Mouse (Mus musculus): ENCODE measurements around the gene Hmcn1. TPM values are rescaled to one million over a fixed set of nuclear protein-coding genes. Genes with fewer than 3 reads are reported as not detected.
A peak's percentile ranks its signal among the peaks of the same experiment; 100 is the strongest.

Gene Hmcn1
- polyA plus RNA-seq, 1 experiment from 2014 or later, result 25.5 TPM

DNA sequence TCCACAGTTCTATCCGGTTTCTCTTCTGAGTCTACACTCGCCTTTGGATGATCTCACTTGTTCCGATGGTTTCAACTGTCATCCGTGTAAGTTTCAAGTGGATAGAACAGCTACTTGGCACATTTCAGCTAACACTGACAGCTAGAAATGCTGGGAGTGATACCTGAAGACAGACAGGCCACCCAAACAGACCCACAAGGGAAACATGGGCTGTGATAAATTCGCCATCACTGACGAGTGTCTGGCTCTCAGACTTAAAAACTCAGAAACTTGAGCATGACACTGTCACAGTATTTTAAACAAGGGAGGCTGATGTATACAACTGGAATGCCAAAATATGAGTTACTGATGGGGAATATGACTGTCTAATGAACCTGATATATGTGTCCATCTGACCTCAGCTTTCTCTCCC, 9.1 kb downstream of the Hmcn1 start:
- no peak overlapping the region for H3K27ac ChIP-seq (replicated peaks; ENCODE audit: low read depth, low read length)
- no peak overlapping the region for H3K4me3 ChIP-seq (ENCODE audit: low read depth, low read length)
- H3K9me3 ChIP-seq (replicated peaks; ENCODE audit: control insufficient read depth, low read length), result no peaks in the 10 kb centered on the region
- H3K4me2 ChIP-seq (ENCODE audit: low read depth, low read length), result no peak overlapping the region
- H3K27me3 ChIP-seq (ENCODE audit: control insufficient read depth, insufficient read depth, low read length), result no peaks in the 10 kb centered on the region
- DNase-seq (ENCODE audit: low spot score) (no peak), ATAC-seq (replicated peaks; ENCODE audit: insufficient number of reproducible peaks, low FRiP score, low TSS enrichment, low read depth) (no peak)
- no peaks in the 10 kb centered on the region for H3K4me1 ChIP-seq (ENCODE audit: control insufficient read depth, insufficient read depth, low read length)
- no peaks in the 10 kb centered on the region for H3K36me3 ChIP-seq (replicated peaks; ENCODE audit: control insufficient read depth, insufficient read depth, low read depth, low read length)
- 87% methylated on average over 6 of the region's 6 CpGs for WGBS
- no peak overlapping the region for H3K9ac ChIP-seq (replicated peaks; ENCODE audit: low read length)

DNA sequence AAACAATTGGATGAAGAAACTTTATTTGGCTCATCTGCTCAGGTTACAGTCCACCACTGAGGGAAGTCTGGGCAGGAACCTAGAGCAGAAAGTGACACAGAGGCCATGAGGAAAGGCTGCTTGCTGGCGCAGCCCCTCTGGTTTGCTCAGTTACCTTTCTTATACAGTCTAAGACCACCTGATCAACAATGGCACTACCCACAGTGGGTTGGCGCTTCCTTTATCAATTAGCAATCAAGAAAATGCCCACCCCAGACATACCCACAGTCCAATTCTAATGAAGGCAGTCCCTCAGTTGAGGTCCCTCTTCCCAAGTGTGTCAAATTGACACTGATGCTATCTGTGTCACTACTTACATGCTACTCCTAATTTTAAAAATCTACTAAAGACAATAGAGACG, 14.6 kb downstream of the Hmcn1 start:
- no peak overlapping the region for H3K4me2 ChIP-seq (ENCODE audit: low read depth, low read length)
- DNase-seq (ENCODE audit: low spot score) (no peak), ATAC-seq (replicated peaks; ENCODE audit: insufficient number of reproducible peaks, low FRiP score, low TSS enrichment, low read depth) (no peak)
- H3K27ac ChIP-seq (replicated peaks; ENCODE audit: low read depth, low read length), result no peak overlapping the region
- H3K4me1 ChIP-seq (ENCODE audit: control insufficient read depth, insufficient read depth, low read length), result no peaks in the 10 kb centered on the region
- no peak overlapping the region for H3K9ac ChIP-seq (replicated peaks; ENCODE audit: low read length)
- H3K9me3 ChIP-seq (replicated peaks; ENCODE audit: control insufficient read depth, low read length), result no peaks in the 10 kb centered on the region
- no peaks in the 10 kb centered on the region for H3K36me3 ChIP-seq (replicated peaks; ENCODE audit: control insufficient read depth, insufficient read depth, low read depth, low read length)
- H3K27me3 ChIP-seq (ENCODE audit: control insufficient read depth, insufficient read depth, low read length), result no peaks in the 10 kb centered on the region
- 87% methylated on average over 3 of the region's 3 CpGs for WGBS
- no peak overlapping the region for H3K4me3 ChIP-seq (ENCODE audit: low read depth, low read length)

DNA sequence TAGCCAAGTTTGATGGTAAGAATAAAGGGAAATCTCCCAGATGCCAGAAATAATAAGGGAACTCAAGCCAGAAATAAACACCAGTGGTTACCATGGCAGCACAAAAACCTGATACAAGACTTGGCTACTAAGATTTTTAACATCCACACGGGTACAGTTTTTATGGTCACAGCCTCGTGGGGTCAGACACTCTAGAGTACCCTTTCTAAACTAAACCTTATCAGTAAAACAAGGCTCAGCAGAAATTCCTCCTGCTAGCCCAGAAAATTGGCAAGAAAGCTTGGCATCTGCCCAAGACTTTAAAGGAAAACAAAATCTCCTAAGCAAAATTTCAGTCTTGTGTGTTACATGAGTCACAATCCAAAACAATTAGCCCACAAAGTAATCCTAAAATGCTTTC, 17.0 kb downstream of the Hmcn1 start:
- DNase-seq (ENCODE audit: low spot score), result peak; percentile 33
- Histone ChIP-seq H3K9ac (replicated peaks; ENCODE audit: low read length) (no peak overlapping the region), H3K4me1 (ENCODE audit: control insufficient read depth, insufficient read depth, low read length) (no peaks in the 10 kb centered on the region), H3K27me3 (ENCODE audit: control insufficient read depth, insufficient read depth, low read length) (no peaks in the 10 kb centered on the region), H3K4me3 (ENCODE audit: low read depth, low read length) (no peak overlapping the region), H3K4me2 (ENCODE audit: low read depth, low read length) (no peak overlapping the region), H3K9me3 (replicated peaks; ENCODE audit: control insufficient read depth, low read length) (no peaks in the 10 kb centered on the region), H3K27ac (replicated peaks; ENCODE audit: low read depth, low read length) (no peak overlapping the region), H3K36me3 (replicated peaks; ENCODE audit: control insufficient read depth, insufficient read depth, low read depth, low read length) (no peaks in the 10 kb centered on the region)
- 24% methylated on average over 2 of the region's 2 CpGs for WGBS
- ATAC-seq (replicated peaks; ENCODE audit: insufficient number of reproducible peaks, low FRiP score, low TSS enrichment, low read depth), result no peak

DNA sequence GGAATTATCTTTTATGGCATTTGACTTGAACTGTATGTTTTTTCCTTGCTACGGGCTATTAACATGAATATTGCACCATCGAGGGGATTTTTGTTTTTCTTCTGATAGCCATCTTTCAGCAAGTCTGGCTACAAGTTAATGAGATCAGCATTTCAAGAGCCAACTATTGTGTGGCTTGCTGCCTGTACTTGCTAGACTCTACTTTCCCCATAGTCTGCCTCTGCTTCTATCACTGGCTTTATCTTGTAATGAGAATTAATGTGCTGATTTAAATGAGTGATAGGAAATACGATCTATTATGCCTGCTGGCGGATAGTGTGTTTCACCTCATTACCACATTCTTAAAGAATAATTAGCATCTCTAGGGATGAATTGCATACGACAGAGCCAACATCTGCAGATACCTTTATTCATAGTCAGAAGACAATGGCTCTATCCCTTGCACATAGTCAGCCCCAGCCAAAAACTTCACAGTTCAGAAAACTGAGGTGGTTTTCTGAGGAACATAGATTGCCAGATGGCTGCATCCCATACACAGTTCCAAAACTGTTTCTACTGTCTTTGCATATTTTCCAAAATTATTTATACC, 33.7 kb downstream of the Hmcn1 start:
- DNase-seq (ENCODE audit: low spot score), result no peak
- Histone ChIP-seq H3K27ac (replicated peaks; ENCODE audit: low read depth, low read length) (no peak overlapping the region), H3K4me3 (ENCODE audit: low read depth, low read length) (no peak overlapping the region), H3K36me3 (replicated peaks; ENCODE audit: control insufficient read depth, insufficient read depth, low read depth, low read length) (no peaks in the 10 kb centered on the region), H3K4me1 (ENCODE audit: control insufficient read depth, insufficient read depth, low read length) (no peaks in the 10 kb centered on the region), H3K9me3 (replicated peaks; ENCODE audit: control insufficient read depth, low read length) (no peaks in the 10 kb centered on the region), H3K4me2 (ENCODE audit: low read depth, low read length) (no peak overlapping the region), H3K9ac (replicated peaks; ENCODE audit: low read length) (no peak overlapping the region), H3K27me3 (ENCODE audit: control insufficient read depth, insufficient read depth, low read length) (no peaks in the 10 kb centered on the region)
- ATAC-seq (replicated peaks; ENCODE audit: insufficient number of reproducible peaks, low FRiP score, low TSS enrichment, low read depth), result no peak
- 75% methylated on average over 5 of the region's 5 CpGs for WGBS

DNA sequence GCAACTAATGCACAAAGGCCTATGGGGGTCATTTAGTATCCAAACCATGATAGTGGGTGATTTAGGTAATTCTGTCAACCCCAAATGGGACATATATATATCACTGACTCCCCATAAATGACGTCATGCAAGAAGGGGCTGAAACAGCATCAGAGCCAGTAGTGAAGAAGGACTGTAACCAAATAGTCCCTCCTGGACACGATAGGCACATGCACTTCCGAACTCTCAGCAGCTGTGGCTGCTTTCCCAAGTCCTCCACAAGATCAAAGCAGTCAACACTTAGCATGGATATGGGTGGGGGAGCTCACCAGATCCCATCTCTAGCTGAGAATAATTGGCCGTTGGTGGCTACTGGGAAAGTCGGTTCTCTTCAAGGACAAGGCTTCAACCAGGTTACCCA, 42.2 kb downstream of the Hmcn1 start:
- H3K9me3 ChIP-seq (replicated peaks; ENCODE audit: control insufficient read depth, low read length), result no peaks in the 10 kb centered on the region
- 69% methylated on average over 5 of the region's 5 CpGs for WGBS

DNA sequence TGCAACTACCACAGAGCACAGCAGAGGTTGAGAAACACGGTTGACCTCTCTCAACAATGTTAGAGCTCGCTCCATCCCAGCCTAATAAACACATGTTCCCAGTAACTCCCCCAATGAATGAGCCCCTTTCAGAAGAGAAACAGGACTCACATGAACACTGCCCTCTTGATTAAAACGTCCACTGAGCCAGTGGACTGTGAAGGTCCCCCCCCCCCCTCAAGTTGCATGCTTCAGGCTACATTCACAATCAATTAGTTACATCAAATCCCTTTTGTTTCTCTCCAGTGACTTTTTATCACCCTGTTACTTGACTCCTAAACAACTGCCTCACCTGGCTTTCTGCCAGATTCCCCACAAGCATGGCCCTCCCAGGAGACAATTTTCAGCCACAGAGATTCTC, 43.2 kb downstream of the Hmcn1 start:
- 0 out of 2 replicates have a peak, but pooled peaks cover 2% of the 10 kb centered on the region for H3K4me1 ChIP-seq (ENCODE audit: control insufficient read depth, insufficient read depth, low read length)
- no peaks in the 10 kb centered on the region for H3K36me3 ChIP-seq (replicated peaks; ENCODE audit: control insufficient read depth, insufficient read depth, low read depth, low read length)
- H3K27ac ChIP-seq (replicated peaks; ENCODE audit: low read depth, low read length), result no peak overlapping the region
- 7% methylated on average over 3 of the region's 3 CpGs for WGBS
- ATAC-seq (replicated peaks; ENCODE audit: insufficient number of reproducible peaks, low FRiP score, low TSS enrichment, low read depth) (peak; percentile 92), DNase-seq (ENCODE audit: low spot score) (peak; percentile 71)
- no peak overlapping the region for H3K4me3 ChIP-seq (ENCODE audit: low read depth, low read length)
- no peak overlapping the region for H3K9ac ChIP-seq (replicated peaks; ENCODE audit: low read length)
- H3K9me3 ChIP-seq (replicated peaks; ENCODE audit: control insufficient read depth, low read length), result no peaks in the 10 kb centered on the region
- H3K27me3 ChIP-seq (ENCODE audit: control insufficient read depth, insufficient read depth, low read length), result no peaks in the 10 kb centered on the region
- no peak overlapping the region for H3K4me2 ChIP-seq (ENCODE audit: low read depth, low read length)

More for the DNA sequence above, 42.2 kb downstream of the Hmcn1 start:
- DNase-seq (ENCODE audit: low spot score), result no peak
- Histone ChIP-seq H3K36me3 (replicated peaks; ENCODE audit: control insufficient read depth, insufficient read depth, low read depth, low read length) (no peaks in the 10 kb centered on the region), H3K9ac (replicated peaks; ENCODE audit: low read length) (no peak overlapping the region), H3K27ac (replicated peaks; ENCODE audit: low read depth, low read length) (no peak overlapping the region), H3K4me2 (ENCODE audit: low read depth, low read length) (no peak overlapping the region), H3K4me1 (ENCODE audit: control insufficient read depth, insufficient read depth, low read length) (0 out of 2 replicates have a peak, but pooled peaks cover 2% of the 10 kb centered on the region), H3K4me3 (ENCODE audit: low read depth, low read length) (no peak overlapping the region), H3K27me3 (ENCODE audit: control insufficient read depth, insufficient read depth, low read length) (no peaks in the 10 kb centered on the region)
- no peak for ATAC-seq (replicated peaks; ENCODE audit: insufficient number of reproducible peaks, low FRiP score, low TSS enrichment, low read depth)

DNA sequence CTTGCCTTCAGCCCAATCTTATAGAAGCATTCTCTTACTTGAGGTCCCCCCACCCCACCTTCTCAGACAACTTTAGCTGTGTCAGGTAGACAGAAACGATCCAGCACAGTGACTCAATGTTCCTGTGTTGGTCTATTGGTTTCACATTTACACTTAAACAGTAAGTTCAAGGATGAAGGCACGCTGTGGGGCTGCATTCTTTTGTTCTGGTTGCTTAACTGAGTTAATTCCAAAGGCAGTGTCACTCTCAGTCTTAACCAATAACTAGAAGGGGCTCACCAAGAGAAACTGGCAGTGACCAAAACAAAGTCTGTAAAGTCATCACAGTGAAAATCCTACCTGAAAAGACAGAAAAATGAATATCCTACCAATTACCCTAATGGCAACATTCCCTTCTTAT, 44.3 kb downstream of the Hmcn1 start:
- H3K4me1 ChIP-seq (ENCODE audit: control insufficient read depth, insufficient read depth, low read length), result 0 out of 2 replicates have a peak, but pooled peaks cover 2% of the 10 kb centered on the region
- DNase-seq (ENCODE audit: low spot score) (no peak), ATAC-seq (replicated peaks; ENCODE audit: insufficient number of reproducible peaks, low FRiP score, low TSS enrichment, low read depth) (no peak)
- no peaks in the 10 kb centered on the region for H3K27me3 ChIP-seq (ENCODE audit: control insufficient read depth, insufficient read depth, low read length)
- WGBS, result 66% methylated on average over 2 of the region's 2 CpGs
- H3K36me3 ChIP-seq (replicated peaks; ENCODE audit: control insufficient read depth, insufficient read depth, low read depth, low read length), result no peaks in the 10 kb centered on the region
- no peak overlapping the region for H3K9ac ChIP-seq (replicated peaks; ENCODE audit: low read length)
- no peak overlapping the region for H3K4me3 ChIP-seq (ENCODE audit: low read depth, low read length)
- H3K27ac ChIP-seq (replicated peaks; ENCODE audit: low read depth, low read length), result no peak overlapping the region
- no peaks in the 10 kb centered on the region for H3K9me3 ChIP-seq (replicated peaks; ENCODE audit: control insufficient read depth, low read length)
- no peak overlapping the region for H3K4me2 ChIP-seq (ENCODE audit: low read depth, low read length)

DNA sequence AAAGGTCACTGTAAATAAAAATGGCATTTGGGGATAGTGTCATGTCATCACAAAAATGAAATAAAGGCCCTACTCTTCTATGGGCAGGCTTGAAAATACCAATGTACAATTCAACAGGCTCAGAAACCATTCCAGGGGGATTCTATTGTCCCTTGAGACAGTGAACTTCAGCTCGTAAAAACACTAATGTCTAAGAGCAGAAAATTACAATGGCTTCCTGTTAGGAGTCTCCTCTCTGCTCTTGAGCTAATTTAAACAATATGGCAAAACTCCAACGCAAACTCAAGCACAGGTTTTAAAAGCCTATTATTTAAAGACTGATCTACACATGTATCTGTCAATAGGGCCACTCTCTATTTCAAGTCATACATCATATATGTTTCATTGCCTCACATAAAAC, 49.6 kb downstream of the Hmcn1 start:
- DNase-seq (ENCODE audit: low spot score) (peak; percentile 59), ATAC-seq (replicated peaks; ENCODE audit: insufficient number of reproducible peaks, low FRiP score, low TSS enrichment, low read depth) (no peak)
- no peaks in the 10 kb centered on the region for H3K27me3 ChIP-seq (ENCODE audit: control insufficient read depth, insufficient read depth, low read length)
- WGBS, result 15% methylated on average over 2 of the region's 2 CpGs
- no peak overlapping the region for H3K9ac ChIP-seq (replicated peaks; ENCODE audit: low read length)
- H3K9me3 ChIP-seq (replicated peaks; ENCODE audit: control insufficient read depth, low read length), result no peaks in the 10 kb centered on the region
- H3K4me1 ChIP-seq (ENCODE audit: control insufficient read depth, insufficient read depth, low read length), result no peaks in the 10 kb centered on the region
- H3K27ac ChIP-seq (replicated peaks; ENCODE audit: low read depth, low read length), result no peak overlapping the region
- H3K36me3 ChIP-seq (replicated peaks; ENCODE audit: control insufficient read depth, insufficient read depth, low read depth, low read length), result no peaks in the 10 kb centered on the region
- no peak overlapping the region for H3K4me3 ChIP-seq (ENCODE audit: low read depth, low read length)
- H3K4me2 ChIP-seq (ENCODE audit: low read depth, low read length), result no peak overlapping the region

Measured in embryonic facial prominence, embryonic 11.5 days (tissue).